Mouse (Mus musculus): ENCODE data around the gene 2310011J03Rik. TPM values are rescaled to one million over a fixed set of nuclear protein-coding genes. Genes with fewer than 3 reads are reported as not detected.

The 2310011J03Rik gene
- polyA plus RNA-seq, 1 experiment, result 39.3 TPM

DNA sequence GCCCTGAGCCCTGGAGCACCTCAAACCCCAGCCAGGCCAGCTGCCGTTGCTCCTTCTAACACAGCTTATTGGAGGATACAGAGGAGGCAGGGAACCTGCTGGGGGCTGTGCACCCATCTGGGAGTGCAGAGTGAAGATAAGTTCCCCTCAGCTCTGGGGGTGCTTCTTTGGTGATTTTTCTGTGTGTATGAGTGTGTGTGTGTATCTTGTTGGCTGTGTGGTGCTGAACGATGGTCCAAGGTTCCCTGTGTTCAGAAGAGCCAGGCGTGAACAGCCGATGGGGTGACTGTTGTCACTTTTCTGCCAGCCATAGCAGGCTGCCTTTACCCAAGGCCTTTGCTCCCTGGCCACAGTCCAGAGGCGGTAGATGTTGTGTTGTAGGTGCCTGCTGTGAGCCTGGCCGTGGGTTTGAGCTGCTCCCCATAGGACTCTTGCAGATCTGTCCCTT is 49.6 kb downstream of the 2310011J03Rik start:
- Histone ChIP-seq H3K4me3 (ENCODE audit: insufficient read depth, low read length) (no peak overlapping the region), H3K4me1 (ENCODE audit: control insufficient read depth, insufficient read depth, low read length) (peaks cover 43% of the 10 kb centered on the region), H3K27ac (ENCODE audit: insufficient read depth, low read depth, low read length) (no peak overlapping the region)
- TF ChIP-seq POLR2A (IDR thresholded peaks at IDR 0.05; ENCODE audit: borderline replicate concordance, low read depth, low read length) (no peak), CTCF (IDR thresholded peaks at IDR 0.05; ENCODE audit: low read depth, low read length) (no peak)

GRCm38 (mm10) chr10:80270099-80270498 is 50.2 kb downstream of the 2310011J03Rik start:
- peaks cover 43% of the 10 kb centered on the region for H3K4me1 ChIP-seq (ENCODE audit: control insufficient read depth, insufficient read depth, low read length)
- TF ChIP-seq CTCF (IDR thresholded peaks at IDR 0.05; ENCODE audit: low read depth, low read length) (no peak), POLR2A (IDR thresholded peaks at IDR 0.05; ENCODE audit: borderline replicate concordance, low read depth, low read length) (no peak)
- no peak overlapping the region for H3K27ac ChIP-seq (ENCODE audit: insufficient read depth, low read depth, low read length)
- H3K4me3 ChIP-seq (ENCODE audit: insufficient read depth, low read length), result no peak overlapping the region

Other genes with a start within 250 kb of the 2310011J03Rik start
- gene Sbno2, start 215.0 kb downstream of the 2310011J03Rik start, polyA plus RNA-seq (2012; ENCODE audit: insufficient read depth, insufficient read length, missing spikeins), result 54.5 and 55.8 TPM in 2 replicates
- 104 TPM in 2 replicates for gene Stk11, start 204.7 kb downstream of the 2310011J03Rik start, polyA plus RNA-seq (2012; ENCODE audit: insufficient read depth, insufficient read length, missing spikeins)
- gene Atp5d, start 181.9 kb downstream of the 2310011J03Rik start, polyA plus RNA-seq (2012; ENCODE audit: insufficient read depth, insufficient read length, missing spikeins), result 198 TPM in 2 replicates
- gene Cbarp, start 179.7 kb downstream of the 2310011J03Rik start, polyA plus RNA-seq (2012; ENCODE audit: insufficient read depth, insufficient read length, missing spikeins), result 2.0 and 2.9 TPM in 2 replicates
- 32.9 and 40.5 TPM in 2 replicates for gene Midn, start 172.3 kb downstream of the 2310011J03Rik start, polyA plus RNA-seq (2012; ENCODE audit: insufficient read depth, insufficient read length, missing spikeins)
- 48.0 and 49.8 TPM in 2 replicates for gene Cirbp, start 154.6 kb downstream of the 2310011J03Rik start, polyA plus RNA-seq (2012; ENCODE audit: insufficient read depth, insufficient read length, missing spikeins)
- 22.7 and 23.9 TPM in 2 replicates for gene 1600002K03Rik, start 147.6 kb downstream of the 2310011J03Rik start, polyA plus RNA-seq (2012; ENCODE audit: insufficient read depth, insufficient read length, missing spikeins)
- 0.51 and 1.0 TPM in 2 replicates for gene Efna2, start 141.1 kb downstream of the 2310011J03Rik start, polyA plus RNA-seq (2012; ENCODE audit: insufficient read depth, insufficient read length, missing spikeins)
- 27.2 and 36.2 TPM in 2 replicates for gene Mum1, start 94.1 kb downstream of the 2310011J03Rik start, polyA plus RNA-seq (2012; ENCODE audit: insufficient read depth, insufficient read length, missing spikeins)
- 104 and 108 TPM in 2 replicates for gene Ndufs7, start 71.4 kb downstream of the 2310011J03Rik start, polyA plus RNA-seq (2012; ENCODE audit: insufficient read depth, insufficient read length, missing spikeins)
- 19.5 and 26.3 TPM in 2 replicates for gene Gamt, start 59.5 kb downstream of the 2310011J03Rik start, polyA plus RNA-seq (2012; ENCODE audit: insufficient read depth, insufficient read length, missing spikeins)
- gene Dazap1, start 59.1 kb downstream of the 2310011J03Rik start, polyA plus RNA-seq (2012; ENCODE audit: insufficient read depth, insufficient read length, missing spikeins), result 103 and 109 TPM in 2 replicates
- 1,336 and 1,616 TPM in 2 replicates for gene Rps15, start 28.1 kb downstream of the 2310011J03Rik start, polyA plus RNA-seq (2012; ENCODE audit: insufficient read depth, insufficient read length, missing spikeins)
- 0.25 and 0.81 TPM in 2 replicates for gene Apc2, start 24.6 kb downstream of the 2310011J03Rik start, polyA plus RNA-seq (2012; ENCODE audit: insufficient read depth, insufficient read length, missing spikeins)
- 2.2 and 2.5 TPM in 2 replicates for gene Pcsk4, start 9.0 kb upstream of the 2310011J03Rik start, polyA plus RNA-seq (2012; ENCODE audit: insufficient read depth, insufficient read length, missing spikeins)
- gene Reep6, start 9.4 kb upstream of the 2310011J03Rik start, polyA plus RNA-seq (2012; ENCODE audit: insufficient read depth, insufficient read length, missing spikeins), result 1.5 TPM in 1 of 2 replicates, not detected in the other
- gene Adamtsl5, start 27.9 kb upstream of the 2310011J03Rik start, polyA plus RNA-seq (2012; ENCODE audit: insufficient read depth, insufficient read length, missing spikeins), result 7.6 and 8.8 TPM in 2 replicates
- not detected in 2 replicates for gene Plk5, start 35.9 kb upstream of the 2310011J03Rik start, polyA plus RNA-seq (2012; ENCODE audit: insufficient read depth, insufficient read length, missing spikeins)
- 5.8 and 8.3 TPM in 2 replicates for gene Mex3d, start 67.1 kb upstream of the 2310011J03Rik start, polyA plus RNA-seq (2012; ENCODE audit: insufficient read depth, insufficient read length, missing spikeins)
- gene Mbd3, start 79.0 kb upstream of the 2310011J03Rik start, polyA plus RNA-seq (2012; ENCODE audit: insufficient read depth, insufficient read length, missing spikeins), result 55.6 and 58.2 TPM in 2 replicates
- 175 and 193 TPM in 2 replicates for gene Uqcr11, start 86.3 kb upstream of the 2310011J03Rik start, polyA plus RNA-seq (2012; ENCODE audit: insufficient read depth, insufficient read length, missing spikeins)
- gene Tcf3, start 113.1 kb upstream of the 2310011J03Rik start, polyA plus RNA-seq (2012; ENCODE audit: insufficient read depth, insufficient read length, missing spikeins), result 25.5 and 27.4 TPM in 2 replicates
- not detected in 2 replicates for gene Onecut3, start 174.3 kb upstream of the 2310011J03Rik start, polyA plus RNA-seq (2012; ENCODE audit: insufficient read depth, insufficient read length, missing spikeins)
- not detected in 2 replicates for gene Atp8b3, start 218.6 kb upstream of the 2310011J03Rik start, polyA plus RNA-seq (2012; ENCODE audit: insufficient read depth, insufficient read length, missing spikeins)
- 28.9 and 29.8 TPM in 2 replicates for gene Rexo1, start 241.0 kb upstream of the 2310011J03Rik start, polyA plus RNA-seq (2012; ENCODE audit: insufficient read depth, insufficient read length, missing spikeins)